Mouse (Mus musculus): ENCODE data around the gene Btbd35f29.
"Not testable (repeated sequence)": the region's sequence is repeated elsewhere in the genome, so short reads cannot be mapped to it uniquely, and the experiment has no call there.

The Btbd35f29 gene

GRCm38 (mm10) chrX:31117374-31117773, at the start of gene Btbd35f29:
Gene Btbd35f29, plus strand, starts transcription at chrX:31117674.
- not testable (repeated sequence) for DNase-seq

DNA sequence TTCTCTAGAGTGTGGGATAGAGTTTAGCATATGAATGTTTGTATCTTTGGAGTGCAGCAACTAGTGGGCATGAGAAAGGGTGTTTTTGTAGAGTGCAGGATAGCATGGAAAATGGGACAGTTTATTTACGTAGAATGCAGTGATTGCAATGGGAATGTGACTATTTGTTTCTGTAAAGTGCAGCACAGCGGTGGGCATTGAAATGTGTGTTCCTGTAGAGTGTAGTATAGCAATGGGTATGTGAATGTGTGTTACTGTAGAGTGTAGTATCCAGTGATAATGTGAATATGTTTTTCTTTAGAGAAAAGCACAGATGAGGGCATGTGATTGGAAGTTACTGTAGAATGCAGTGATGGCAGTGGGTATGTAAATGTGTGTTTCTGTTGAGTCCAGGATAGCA, 23.9 kb downstream of the Btbd35f29 start:
- not testable (repeated sequence) for DNase-seq

- not testable (repeated sequence) for DNase-seq
Measured at GRCm38 (mm10) chrX:31145144-31145543, 27.7 kb downstream of the Btbd35f29 start.

- DNase-seq, result not testable (repeated sequence)
Measured at GRCm38 (mm10) chrX:31145835-31146234, 28.4 kb downstream of the Btbd35f29 start.

- DNase-seq, result not testable (repeated sequence)
Measured at GRCm38 (mm10) chrX:31158534-31159085, 41.1 kb downstream of the Btbd35f29 start.

DNA sequence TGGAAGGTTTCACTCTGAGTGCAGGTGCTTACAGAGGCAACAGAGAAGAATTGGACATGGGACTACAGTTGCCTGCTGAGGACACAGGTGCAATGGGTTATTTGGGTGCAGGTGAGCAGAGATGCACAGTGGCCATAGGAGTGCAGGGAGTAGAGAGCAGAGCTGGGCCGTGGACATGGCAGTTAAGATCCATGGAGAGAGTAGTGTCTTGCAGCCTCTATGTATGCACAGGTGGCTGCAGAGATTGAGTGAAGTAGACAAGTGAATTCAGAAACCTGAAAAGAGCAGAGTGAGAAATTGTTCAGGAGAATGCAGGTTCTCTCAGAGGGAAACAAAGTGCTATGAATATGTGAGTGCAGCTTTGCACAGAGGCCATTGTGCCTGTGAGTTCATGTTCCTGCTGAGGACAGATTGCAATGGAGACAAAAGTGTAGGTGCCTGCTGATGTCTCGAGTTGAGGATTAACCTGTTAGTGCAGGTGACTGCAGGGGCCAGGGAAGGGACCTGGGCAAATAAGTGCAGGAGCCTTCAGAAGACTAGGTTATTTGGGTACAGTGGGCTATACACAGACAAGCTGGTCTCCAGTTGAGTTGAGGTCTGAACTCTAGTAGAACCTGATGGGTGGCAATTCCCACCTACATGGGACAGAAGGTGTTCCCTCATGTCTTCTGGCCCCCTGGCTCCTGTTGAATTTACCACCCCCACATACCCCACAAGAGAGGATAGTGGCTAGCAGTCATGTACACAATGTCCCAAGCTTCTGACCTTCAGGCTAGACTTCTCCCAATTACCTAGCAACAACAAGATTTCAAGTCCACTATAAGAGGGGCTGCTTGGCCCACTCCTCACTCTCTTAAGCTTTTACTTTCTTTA, 42.2 kb downstream of the Btbd35f29 start:
- DNase-seq, result not testable (repeated sequence)

DNA sequence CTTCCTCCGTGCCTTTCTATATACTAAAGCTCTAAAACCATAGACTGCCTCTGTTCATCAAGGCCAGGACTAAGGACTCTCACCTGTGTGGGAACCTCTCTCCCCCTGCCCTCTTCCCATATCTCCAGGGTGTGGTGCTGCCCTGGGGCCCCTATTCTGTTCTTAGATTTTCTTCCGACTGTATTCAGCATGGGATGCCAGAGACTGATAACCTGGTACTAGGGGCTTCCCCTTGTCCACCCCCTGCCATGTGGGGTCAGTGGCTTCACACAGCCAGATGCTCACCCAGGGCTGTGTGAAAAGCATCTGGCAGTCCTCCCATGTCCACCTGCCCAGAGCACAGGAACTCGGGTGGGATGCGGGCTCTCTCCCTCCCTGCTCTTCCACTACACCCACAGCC, 43.1 kb downstream of the Btbd35f29 start:
- peak; percentile 44 for DNase-seq

- not testable (repeated sequence) for DNase-seq
Measured at GRCm38 (mm10) chrX:31162638-31163037, 45.2 kb downstream of the Btbd35f29 start.

DNA sequence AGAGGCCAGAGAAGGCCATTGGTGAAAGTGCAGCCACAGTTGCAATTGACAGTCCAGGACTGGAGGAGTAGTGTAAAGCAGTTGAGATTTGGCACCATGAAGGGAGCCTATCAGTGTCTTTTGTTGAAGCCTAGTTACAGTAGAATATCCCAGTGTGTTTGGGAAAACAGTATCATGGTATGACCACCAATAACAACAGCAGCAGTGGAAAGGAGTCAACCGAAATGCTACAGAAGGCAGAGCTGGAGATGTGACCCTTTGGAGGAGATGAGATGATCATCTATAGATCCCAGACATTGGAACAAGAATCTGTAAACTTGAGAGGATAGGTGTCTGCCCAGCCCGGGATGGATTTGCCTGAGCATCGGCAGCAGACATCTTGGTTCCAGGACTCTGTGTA, 47.7 kb downstream of the Btbd35f29 start:
- not testable (repeated sequence) for DNase-seq
